Mouse (Mus musculus): Measurements from ENCODE around the gene Ankrd16.

DNA sequence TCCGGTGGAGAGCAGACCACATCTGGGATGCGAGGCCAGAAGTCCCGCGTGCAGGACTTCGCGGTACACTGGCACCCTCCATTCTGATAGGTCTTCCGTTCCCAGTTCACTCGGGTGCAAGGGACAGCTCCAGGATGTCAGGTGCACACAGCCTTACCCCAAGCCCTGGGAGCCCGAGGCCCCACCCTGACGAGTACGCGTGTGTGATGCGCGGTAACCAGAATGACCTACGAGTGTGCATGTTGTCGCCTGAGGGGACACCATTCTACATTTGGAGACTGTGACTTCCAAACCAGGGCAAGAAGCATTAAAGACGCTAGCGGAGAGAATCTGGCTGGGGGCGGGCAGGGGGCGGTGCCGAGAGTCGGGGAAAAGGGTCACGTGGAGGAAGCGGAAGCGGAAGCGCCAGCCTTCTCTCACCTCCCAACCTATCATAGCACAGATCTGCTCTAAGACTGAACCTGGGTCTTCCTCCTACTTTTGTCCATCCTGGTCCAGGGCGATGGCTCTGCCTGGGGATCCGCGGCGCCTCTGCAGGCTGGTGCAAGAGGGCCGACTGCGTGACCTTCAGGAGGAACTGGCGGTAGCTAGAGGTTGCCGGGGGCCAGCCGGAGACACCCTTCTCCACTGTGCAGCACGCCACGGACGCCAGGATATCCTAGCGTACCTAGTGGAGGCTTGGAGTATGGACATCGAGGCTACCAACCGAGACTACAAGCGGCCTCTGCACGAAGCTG, 579 bp downstream of the Ankrd16 start:
- TF ChIP-seq CTCF (IDR thresholded peaks at IDR 0.05; ENCODE audit: low read depth) (peak; percentile 36), EP300 (optimal IDR thresholded peaks at IDR 0.05) (no peak)

All from stomach, postnatal 0 days (tissue).